Mouse (Mus musculus) layer of hippocampus, postnatal 10 days (tissue): Measurements from ENCODE around the gene Tep1. TPM values are rescaled to one million over a fixed set of nuclear protein-coding genes. Genes with fewer than 3 reads are reported as not detected.
A peak's percentile ranks its signal among the peaks of the same experiment; 100 is the strongest.
"Not testable (repeated sequence)": the region's sequence is repeated elsewhere in the genome, so short reads cannot be mapped to it uniquely, and the experiment has no call there.

Experiments used
- DNase-seq, 2 experiments: peaks; one replicate each; pipeline ENCODE4 v3.0.0; 2021; ENCODE audit warnings: low spot score in 2 of 2
- total RNA-seq, 2 experiments: library from RNA; stranded (reverse); gene quantifications; 2 replicates each; pipeline ENCODE4 v1.2.3; 2021

Gene Tep1
- total RNA-seq, 2 experiments from 2014 or later = 4.4 to 4.8 TPM

DNA sequence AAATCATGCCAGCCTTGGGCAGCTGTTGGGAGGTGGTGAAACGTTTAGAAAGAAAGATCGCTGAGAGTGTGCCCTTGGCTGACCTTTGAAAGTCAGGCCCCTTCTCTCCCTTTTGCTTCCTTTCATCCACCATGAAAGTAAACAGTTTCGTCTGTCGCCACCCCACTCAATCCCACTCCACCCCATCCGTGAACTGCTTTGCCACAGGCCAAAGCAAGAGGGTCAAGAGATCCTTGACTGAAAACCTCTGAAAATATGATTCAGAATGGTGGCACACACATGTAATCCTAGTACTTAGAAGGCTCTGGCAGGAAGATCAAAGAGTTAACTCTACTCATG, 414 bp upstream of the Tep1 start:
- DNase-seq = no peak

- no peak for DNase-seq
Observed at GRCm38 (mm10) chr14:50868656-50869055, 1.7 kb downstream of the Tep1 start.

GRCm38 (mm10) chr14:50868211-50868610, 2.1 kb downstream of the Tep1 start:
- no peak for DNase-seq

GRCm38 (mm10) chr14:50866966-50867365, 3.4 kb downstream of the Tep1 start:
- no peak for DNase-seq

DNA sequence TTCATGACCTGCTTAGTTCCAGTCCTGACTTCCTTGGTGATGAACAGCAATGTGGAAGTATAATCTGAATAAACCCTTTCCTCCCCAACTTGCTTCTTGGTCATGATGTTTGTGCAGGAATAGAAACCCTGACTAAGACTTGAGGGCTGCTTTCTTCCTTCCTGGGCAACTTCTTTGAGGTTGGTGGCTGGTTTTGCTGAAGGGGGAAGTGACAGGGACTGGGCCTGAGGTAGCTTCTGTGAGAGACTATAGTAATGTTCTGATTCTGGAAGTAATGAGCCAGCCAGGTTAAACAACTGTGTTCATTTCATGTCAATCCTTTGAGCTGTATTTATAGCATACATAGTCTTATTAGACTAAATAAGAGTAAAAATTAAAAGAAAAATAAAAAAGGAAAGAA, 5.4 kb downstream of the Tep1 start:
- not testable (repeated sequence) for DNase-seq

GRCm38 (mm10) chr14:50862641-50863040, 7.7 kb downstream of the Tep1 start:
- no peak for DNase-seq

DNA sequence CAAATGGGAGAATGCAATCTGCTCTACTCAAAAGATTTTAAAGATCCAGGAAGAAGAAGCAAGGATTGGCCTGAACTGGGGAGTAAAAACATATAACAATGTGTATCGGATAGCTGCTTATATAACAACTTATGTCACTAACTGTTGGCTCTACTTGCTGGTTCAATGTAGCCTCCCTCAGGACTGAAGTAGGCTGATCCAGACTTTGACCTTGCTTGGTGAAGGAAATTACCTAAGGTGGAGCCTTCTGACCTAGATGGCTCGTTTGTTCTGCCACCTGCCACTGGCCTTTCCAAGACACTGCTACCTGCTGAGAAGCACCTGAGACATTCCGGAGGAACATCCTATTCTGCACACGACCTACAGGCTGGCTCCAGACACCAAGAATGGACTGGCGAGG, 14.6 kb downstream of the Tep1 start:
- DNase-seq = no peak

- DNase-seq = peak; percentile 11 to 19
Observed at GRCm38 (mm10) chr14:50837236-50837635, 33.1 kb downstream of the Tep1 start.

GRCm38 (mm10) chr14:50834435-50834834, 35.9 kb downstream of the Tep1 start:
- DNase-seq = no peak

DNA sequence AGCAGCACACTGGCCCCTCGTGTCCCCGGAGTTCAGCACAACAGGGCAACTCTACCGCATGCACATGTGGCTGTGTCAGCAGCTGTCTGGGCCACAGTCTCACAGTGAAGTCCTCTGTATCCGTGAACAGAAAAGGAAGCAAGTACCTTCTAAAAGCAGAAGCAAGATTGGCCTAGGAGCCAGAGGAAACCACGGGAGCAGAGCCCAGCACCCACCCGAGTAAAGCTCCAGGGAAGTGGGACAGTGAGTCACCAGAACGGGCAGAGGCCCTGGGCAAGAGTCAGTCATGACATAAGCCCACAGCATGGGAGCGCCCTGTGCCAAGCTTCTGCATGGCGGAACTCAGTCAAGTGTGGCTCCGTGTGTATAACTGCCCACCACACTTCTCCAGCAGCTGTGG, 36.4 kb downstream of the Tep1 start:
- peak in 1 of 2 experiments; percentile 13 for DNase-seq

DNA sequence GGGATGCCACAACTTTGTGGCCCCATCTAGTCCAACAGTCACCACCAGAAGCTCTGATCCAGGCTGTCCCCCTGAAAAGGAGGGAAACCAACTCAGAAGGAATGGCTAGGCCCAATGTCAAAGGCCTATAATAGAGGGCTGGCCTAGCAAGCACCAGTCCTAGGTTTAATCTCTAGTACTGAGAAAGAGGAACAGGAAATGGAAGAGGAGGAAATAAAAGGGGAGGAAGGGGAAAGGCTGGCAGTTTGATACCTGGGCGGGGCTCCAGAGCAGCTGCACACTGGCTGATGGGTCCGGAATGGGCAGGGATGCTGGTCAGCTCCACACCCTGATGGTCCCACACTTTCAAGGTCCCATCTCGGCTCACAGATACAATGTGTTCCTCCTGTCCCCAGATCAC, 40.5 kb downstream of the Tep1 start:
- no peak for DNase-seq

- DNase-seq = no peak
Observed at GRCm38 (mm10) chr14:50826579-50826978, 43.8 kb downstream of the Tep1 start.

- no peak for DNase-seq
Observed at GRCm38 (mm10) chr14:50824219-50824618, 46.1 kb downstream of the Tep1 start.

GRCm38 (mm10) chr14:50823240-50823639, 47.1 kb downstream of the Tep1 start:
- DNase-seq = no peak

DNA sequence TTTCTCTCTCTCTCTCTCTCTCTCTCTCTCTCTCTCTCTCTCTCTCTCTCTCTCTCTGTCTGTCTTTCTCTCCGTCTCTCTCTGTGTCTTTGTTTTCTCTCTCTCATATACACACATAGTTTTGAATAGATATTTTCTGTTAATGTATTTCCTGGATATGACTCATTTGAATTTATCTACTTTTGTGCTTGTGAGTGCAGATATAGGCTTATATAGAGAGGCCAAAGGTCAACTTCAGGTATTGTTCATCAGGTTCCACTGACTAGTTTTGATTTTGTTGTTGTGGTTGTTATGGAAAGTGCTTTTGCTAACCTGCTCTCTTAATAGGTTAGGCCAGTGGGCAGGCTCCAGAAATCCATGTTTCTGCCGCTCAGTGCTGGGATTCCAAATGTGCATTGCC, 57.3 kb downstream of the Tep1 start:
- DNase-seq = no peak

DNA sequence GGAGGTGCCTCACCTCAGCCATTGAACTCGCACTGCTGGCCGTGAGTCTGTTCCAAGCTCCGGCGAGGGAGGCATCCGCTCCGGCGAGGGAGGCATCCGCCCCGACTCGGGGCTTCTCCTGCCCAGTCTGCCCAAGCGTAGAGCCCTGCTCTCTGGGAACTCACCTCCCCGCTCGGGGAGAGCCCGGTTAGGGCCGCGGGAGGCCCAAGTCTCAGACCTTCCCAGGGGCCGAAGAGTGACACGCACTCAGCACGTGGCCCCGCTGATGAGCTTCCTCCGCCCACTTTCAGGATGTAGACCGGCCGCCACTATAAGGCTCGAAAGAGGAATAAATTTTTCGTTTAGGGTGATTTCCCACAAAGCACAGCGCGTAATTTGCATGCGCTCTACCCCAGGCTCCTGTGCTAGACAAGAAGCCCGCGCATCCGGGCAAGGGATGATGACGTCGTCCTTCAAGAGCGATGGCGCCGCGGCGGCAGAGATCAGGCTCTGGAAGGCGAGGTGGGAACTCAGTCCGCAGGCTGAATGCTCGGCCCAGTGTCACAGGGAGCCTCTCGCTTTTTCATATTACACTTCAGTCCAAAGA, 62.8 kb downstream of the Tep1 start, which contains the start of the genes Ccnb1ip1 and Parp2:
Gene Ccnb1ip1, minus strand, starts transcription at position 246 of the 586 bp plus-strand sequence.
Gene Parp2, plus strand, starts transcription at position 355 of the 586 bp plus-strand sequence.
- peak; percentile 99 to 100 for DNase-seq

DNA sequence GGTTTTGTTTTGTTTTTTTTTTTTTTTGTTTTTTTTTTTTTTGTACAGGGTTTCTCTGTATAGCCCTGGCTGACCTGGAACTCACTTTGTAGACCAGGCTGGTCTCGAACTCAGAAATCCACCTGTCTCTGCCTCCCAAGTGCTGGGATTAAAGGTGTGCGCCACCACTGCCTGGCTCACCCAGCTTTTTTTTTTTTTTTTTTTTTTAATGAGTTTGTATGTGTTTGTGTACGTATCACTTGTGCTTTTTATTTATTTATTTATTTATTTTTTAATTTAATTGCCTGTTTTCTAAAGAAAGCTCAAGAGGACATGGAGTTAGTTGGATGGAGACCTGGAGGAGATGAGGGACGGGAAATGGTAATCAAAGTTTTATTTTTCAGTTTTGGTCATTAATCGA, 63.9 kb downstream of the Tep1 start:
- not testable (repeated sequence) for DNase-seq

- DNase-seq = no peak
Observed at GRCm38 (mm10) chr14:50804683-50805082, 65.7 kb downstream of the Tep1 start.

GRCm38 (mm10) chr14:50802843-50803562, 67.4 kb downstream of the Tep1 start:
- peak in 1 of 2 experiments; percentile 27 for DNase-seq

GRCm38 (mm10) chr14:50802441-50802840, 67.9 kb downstream of the Tep1 start:
- DNase-seq = no peak

DNA sequence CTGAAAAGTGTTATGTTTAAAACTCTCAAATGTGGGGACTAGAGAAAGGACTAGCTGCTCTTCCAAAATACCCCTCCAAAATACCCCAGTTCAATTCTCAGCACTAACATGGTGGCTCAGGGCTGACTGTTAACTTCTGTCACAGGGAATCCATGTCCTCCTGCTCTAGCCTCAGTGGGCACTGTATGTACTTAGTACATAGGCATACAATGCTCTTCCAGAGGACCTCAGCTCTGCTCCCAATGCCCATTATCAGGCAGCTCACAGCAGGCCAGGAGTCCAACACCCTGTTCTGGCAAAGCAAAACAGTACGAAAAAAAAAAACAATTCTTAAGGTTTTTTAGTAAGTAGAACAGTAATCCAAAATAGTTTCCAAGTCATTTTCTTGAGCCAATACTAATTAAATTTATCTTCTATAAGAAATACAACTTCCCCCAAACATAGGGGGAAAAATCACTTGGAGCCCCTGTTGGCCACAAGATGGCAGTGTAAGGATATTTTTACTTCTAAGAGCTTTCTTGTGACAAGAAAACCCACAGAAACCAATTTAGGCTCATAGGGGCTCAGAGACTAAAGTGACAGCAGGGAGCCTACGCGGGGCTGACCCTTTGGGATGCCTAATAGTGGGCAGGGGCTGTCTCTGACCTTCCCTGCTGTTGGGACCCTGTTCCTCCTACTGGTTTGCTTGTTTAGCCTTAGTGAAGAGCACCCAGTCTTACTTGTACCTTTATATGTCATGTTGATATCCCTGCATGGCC, 70.7 kb downstream of the Tep1 start:
- DNase-seq = peak; percentile 40 to 48

DNA sequence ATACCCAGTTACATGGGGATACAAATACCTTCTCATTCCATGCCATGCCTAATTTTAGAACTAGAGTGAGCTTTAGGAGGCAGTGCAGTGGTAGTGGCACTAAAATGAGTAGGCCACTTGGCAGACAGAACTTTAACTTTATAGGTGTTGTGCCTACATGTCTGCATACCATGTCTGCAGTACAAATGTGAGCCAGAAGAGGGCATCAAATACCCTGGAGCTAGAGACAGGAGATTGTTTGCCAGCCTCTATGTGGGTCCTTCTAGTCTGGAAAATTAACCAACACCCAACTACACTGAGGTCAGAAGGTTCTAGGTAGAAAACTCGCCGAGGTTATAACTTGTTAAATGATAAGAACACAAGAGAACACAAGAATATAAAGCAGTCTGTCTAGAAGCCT, 71.8 kb downstream of the Tep1 start:
- DNase-seq = no peak
